Mouse (Mus musculus) embryonic facial prominence, embryonic 13.5 days (tissue): ENCODE results near the gene Col11a2. TPM values are rescaled to one million over a fixed set of nuclear protein-coding genes. Genes with fewer than 3 reads are reported as not detected.

Experiments used
- ATAC-seq: fragments of 200-750 bp; cut with Nextera tagmentation; 2 replicates; pipeline ENCODE4 v1.8.0; 2017; ENCODE audit warnings: low read depth; ENCODE audit not compliant: insufficient number of reproducible peaks, insufficient read depth, low FRiP score, low TSS enrichment
- H3K27ac ChIP-seq: fragments of 300-500 bp; sonication (generic); 2 replicates; pipeline ENCODE4 v1.5.1; 2015; ENCODE audit warnings: moderate library complexity, mild to moderate bottlenecking, inconsistent platforms
- H3K27me3 ChIP-seq: fragments of 300-500 bp; sonication (generic); 2 replicates; pipeline ENCODE4 v1.6.1; 2015; ENCODE audit warnings: mild to moderate bottlenecking, inconsistent platforms
- H3K36me3 ChIP-seq: fragments of 300-500 bp; sonication (generic); 2 replicates; pipeline ENCODE4 v1.6.1; 2015; ENCODE audit warnings: mild to moderate bottlenecking, inconsistent platforms
- H3K4me1 ChIP-seq: fragments of 300-500 bp; sonication (generic); 2 replicates; pipeline ENCODE4 v1.6.1; 2015; ENCODE audit warnings: inconsistent platforms
- H3K4me2 ChIP-seq: fragments of 300-500 bp; sonication (generic); 2 replicates; pipeline ENCODE4 v1.6.1; 2015; ENCODE audit warnings: moderate library complexity, mild to moderate bottlenecking, inconsistent platforms
- H3K4me3 ChIP-seq: fragments of 300-500 bp; sonication (generic); 2 replicates; pipeline ENCODE4 v1.5.1; 2015; ENCODE audit warnings: mild to moderate bottlenecking, inconsistent platforms
- H3K9ac ChIP-seq: fragments of 300-500 bp; sonication (generic); 2 replicates; pipeline ENCODE4 v1.6.1; 2015; ENCODE audit warnings: mild to moderate bottlenecking, inconsistent platforms
- H3K9me3 ChIP-seq: fragments of 300-500 bp; sonication (generic); 2 replicates; pipeline ENCODE4 v1.6.1; 2016; ENCODE audit warnings: inconsistent platforms
- WGBS: fragments of 180-500 bp; shearing (Covaris S2); methylation state at CpG from one replicate; pipeline ENCODE4 v1.1.7; 2015; ENCODE audit warnings: mixed read lengths; 5-methylcytosine and 5-hydroxymethylcytosine counted together
- polyA plus RNA-seq: library from polyadenylated mRNA; unstranded; fragments of >200 nt; fragmentation: Nextera tagmentation; extraction: Ambion mirVana; gene quantifications from 2 replicates; pipeline ENCODE4 v1.2.1, GENCODE M21; 2015

Col11a2 gene
- polyA plus RNA-seq, 1 experiment from 2014 or later = 23.7 TPM

GRCm38 (mm10) chr17:34034064-34034463 is 5.2 kb upstream of the Col11a2 start:
- Histone ChIP-seq H3K4me1 (peaks cover 50% of the 10 kb centered on the region), H3K36me3 (peaks cover 58% of the 10 kb centered on the region), H3K4me3 (no peak overlapping the region), H3K4me2 (no peak overlapping the region), H3K9me3 (no peaks in the 10 kb centered on the region), H3K27me3 (peaks cover 17% of the 10 kb centered on the region), H3K27ac (no peak overlapping the region; the same call in 1 of the 2 replicates), H3K9ac (no peak overlapping the region)
- WGBS = 80% methylated on average over 10 of the region's 10 CpGs
- ATAC-seq = no peak

DNA sequence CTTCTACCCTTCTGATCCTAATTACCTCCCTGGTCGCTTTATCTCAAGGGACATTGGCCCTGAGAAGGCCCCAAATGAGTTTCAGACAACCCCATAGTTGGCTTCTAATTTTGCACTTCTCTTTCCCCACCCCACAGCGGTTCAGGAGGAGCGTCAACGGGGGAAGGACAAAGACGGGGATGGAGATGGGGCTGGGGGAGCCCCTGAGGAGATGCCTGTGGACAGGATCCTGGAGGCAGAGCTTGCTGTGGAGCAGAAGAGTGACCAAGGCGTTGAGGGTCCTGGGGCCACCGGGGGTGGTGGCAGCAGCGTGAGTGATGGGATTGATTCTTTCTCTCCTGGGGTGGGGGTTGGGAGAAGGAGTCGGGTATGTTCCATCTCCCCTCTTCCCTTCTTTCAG is 3.7 kb upstream of the Col11a2 start:
- Histone ChIP-seq H3K27me3 (peaks cover 31% of the 10 kb centered on the region), H3K4me2 (no peak overlapping the region), H3K4me3 (no peak overlapping the region), H3K27ac (no peak overlapping the region), H3K9me3 (no peaks in the 10 kb centered on the region), H3K36me3 (peaks cover 46% of the 10 kb centered on the region), H3K4me1 (peaks cover 43% of the 10 kb centered on the region), H3K9ac (no peak overlapping the region)
- ATAC-seq = no peak
- 82% methylated on average over 9 of the region's 9 CpGs for WGBS

DNA sequence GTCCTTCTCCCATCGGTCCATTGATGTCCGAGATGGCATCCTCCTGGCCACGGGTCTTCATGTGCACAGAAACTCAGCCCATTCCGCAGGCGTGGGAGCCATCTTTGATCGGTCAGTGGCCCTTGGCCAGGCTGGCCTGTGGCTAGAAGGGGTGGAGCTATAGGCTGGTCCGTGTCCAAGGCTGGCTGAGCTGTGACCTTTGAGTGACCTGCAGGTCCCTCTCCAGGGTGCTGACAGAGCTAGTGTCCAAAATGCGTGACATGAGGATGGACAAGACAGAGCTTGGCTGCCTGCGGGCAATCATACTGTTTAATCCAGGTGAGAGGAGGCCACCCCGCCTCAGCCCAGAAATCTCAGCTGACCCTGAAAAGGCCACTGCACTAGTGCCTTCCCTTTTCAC is 2.6 kb upstream of the Col11a2 start:
- H3K4me3 ChIP-seq = no peak overlapping the region
- peaks cover 45% of the 10 kb centered on the region for H3K4me1 ChIP-seq
- H3K9ac ChIP-seq = no peak overlapping the region
- no peak overlapping the region for H3K27ac ChIP-seq
- no peak overlapping the region for H3K4me2 ChIP-seq
- 79% methylated on average over 10 of the region's 10 CpGs for WGBS
- no peak for ATAC-seq
- no peaks in the 10 kb centered on the region for H3K9me3 ChIP-seq
- peaks cover 46% of the 10 kb centered on the region for H3K36me3 ChIP-seq
- H3K27me3 ChIP-seq = peaks cover 43% of the 10 kb centered on the region

DNA sequence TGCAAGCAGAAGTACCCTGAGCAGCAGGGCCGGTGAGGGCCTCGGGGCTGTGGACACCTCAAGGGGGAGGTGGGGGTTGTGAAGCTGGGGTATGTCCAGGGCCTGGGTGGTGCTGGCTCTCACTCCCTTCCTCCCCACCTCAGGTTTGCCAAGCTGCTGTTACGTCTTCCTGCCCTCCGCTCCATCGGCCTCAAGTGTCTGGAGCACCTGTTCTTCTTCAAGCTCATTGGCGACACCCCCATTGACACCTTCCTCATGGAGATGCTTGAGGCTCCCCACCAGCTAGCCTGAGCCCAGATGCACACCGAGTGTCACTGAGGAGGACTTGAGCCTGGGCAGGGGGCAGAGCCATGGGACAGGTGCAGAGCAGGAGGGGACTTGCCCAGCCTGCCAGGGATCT is 2.0 kb upstream of the Col11a2 start:
- WGBS = 89% methylated on average over 7 of the region's 7 CpGs
- Histone ChIP-seq H3K9me3 (no peaks in the 10 kb centered on the region), H3K4me1 (peaks cover 45% of the 10 kb centered on the region), H3K27me3 (peaks cover 49% of the 10 kb centered on the region), H3K9ac (no peak overlapping the region), H3K36me3 (peaks cover 46% of the 10 kb centered on the region), H3K27ac (peak overlapping the region; percentile 64; the same call in 1 of the 2 replicates), H3K4me2 (no peak overlapping the region), H3K4me3 (no peak overlapping the region)
- ATAC-seq = no peak

- H3K27ac ChIP-seq = peak overlapping the region; percentile 64
- H3K36me3 ChIP-seq = peaks cover 45% of the 10 kb centered on the region
- peak overlapping the region; percentile 35 for H3K4me3 ChIP-seq
- peak overlapping the region; percentile 57 for H3K4me2 ChIP-seq
- 13% methylated on average over 19 of the region's 21 CpGs for WGBS
- ATAC-seq = 0 out of 2 replicates have a peak, but pooled peaks have one; percentile 2
- H3K9me3 ChIP-seq = no peaks in the 10 kb centered on the region
- H3K9ac ChIP-seq = peak overlapping the region; percentile 64
- peaks cover 36% of the 10 kb centered on the region for H3K4me1 ChIP-seq
- H3K27me3 ChIP-seq = peaks cover 55% of the 10 kb centered on the region
Observed at GRCm38 (mm10) chr17:34038440-34038839, 797 bp upstream of the Col11a2 start.

GRCm38 (mm10) chr17:34039562-34040450 is 569 bp downstream of the Col11a2 start:
- H3K36me3 ChIP-seq = peaks cover 33% of the 10 kb centered on the region
- H3K4me2 ChIP-seq = peak overlapping the region; percentile 57
- 26% methylated on average over 17 of the region's 17 CpGs for WGBS
- no peaks in the 10 kb centered on the region for H3K9me3 ChIP-seq
- peaks cover 31% of the 10 kb centered on the region for H3K4me1 ChIP-seq
- ATAC-seq = no peak; the same call in 1 of the 2 replicates
- peak overlapping the region; percentile 56 for H3K27ac ChIP-seq
- H3K9ac ChIP-seq = peak overlapping the region; percentile 64
- H3K4me3 ChIP-seq = peak overlapping the region; percentile 35
- H3K27me3 ChIP-seq = peaks cover 55% of the 10 kb centered on the region

DNA sequence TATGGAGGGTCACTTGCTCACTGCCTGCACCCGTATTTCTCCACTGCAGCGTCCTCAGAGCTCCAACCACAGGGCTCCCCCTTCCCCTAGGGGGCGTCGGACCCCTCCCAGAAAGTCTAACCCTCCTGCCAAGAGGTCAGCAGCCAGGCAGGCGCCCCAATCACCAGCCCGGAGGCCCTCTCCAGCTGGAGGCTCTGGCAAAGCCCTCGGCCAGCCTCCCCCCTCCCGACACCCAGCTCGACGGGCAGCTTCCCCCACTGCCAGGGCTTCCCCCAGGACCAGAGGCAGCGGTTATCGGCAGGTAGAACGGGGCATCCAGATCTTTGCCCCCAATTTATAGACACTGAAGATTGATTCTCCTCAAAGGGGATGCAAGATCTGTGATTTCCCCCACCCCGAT is 6.7 kb downstream of the Col11a2 start:
- no peak overlapping the region for H3K9ac ChIP-seq
- H3K27me3 ChIP-seq = peaks cover 19% of the 10 kb centered on the region
- H3K27ac ChIP-seq = no peak overlapping the region
- no peak overlapping the region for H3K4me2 ChIP-seq
- no peaks in the 10 kb centered on the region for H3K36me3 ChIP-seq
- WGBS = 80% methylated on average over 14 of the region's 14 CpGs
- no peak for ATAC-seq
- H3K4me3 ChIP-seq = no peak overlapping the region
- peaks cover 6% of the 10 kb centered on the region for H3K4me1 ChIP-seq
- H3K9me3 ChIP-seq = 0 out of 2 replicates have a peak, but pooled peaks cover 3% of the 10 kb centered on the region

DNA sequence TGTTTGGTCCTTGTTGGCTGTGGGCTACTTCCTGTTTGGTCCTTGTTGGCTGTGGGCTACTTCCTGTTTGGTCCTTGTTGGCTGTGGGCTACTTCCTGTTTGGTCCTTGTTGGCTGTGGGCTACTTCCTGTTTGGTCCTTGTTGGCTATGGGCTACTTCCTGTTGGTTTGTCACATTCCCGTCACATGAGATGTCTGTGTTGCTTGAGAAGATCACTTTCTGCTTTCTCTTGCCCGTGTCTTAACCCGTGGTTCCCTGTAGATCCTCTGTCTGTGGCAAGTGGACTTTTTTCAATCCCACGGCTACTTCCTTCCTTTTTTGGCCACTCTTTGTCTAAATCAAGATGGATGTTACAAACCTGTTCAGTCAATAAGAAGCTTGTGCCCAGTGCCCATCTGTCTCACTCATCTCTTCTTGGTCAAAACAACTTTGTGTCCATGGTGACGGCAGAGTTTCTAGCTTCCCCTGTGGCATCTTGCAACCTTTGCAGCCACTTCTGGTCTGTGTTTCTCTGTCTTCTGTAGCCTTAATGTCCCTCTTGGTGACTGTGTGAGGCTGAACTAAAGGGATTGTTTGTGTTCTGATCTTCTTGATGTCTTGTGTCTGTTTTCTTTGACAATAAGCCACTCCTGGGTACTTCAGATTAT is 8.3 kb downstream of the Col11a2 start:
- Histone ChIP-seq H3K27me3 (0 out of 2 replicates have a peak, but pooled peaks cover 3% of the 10 kb centered on the region), H3K9me3 (0 out of 2 replicates have a peak, but pooled peaks cover 3% of the 10 kb centered on the region), H3K4me1 (peaks cover 3% of the 10 kb centered on the region; the same call in 1 of the 2 replicates), H3K4me2 (no peak overlapping the region), H3K27ac (no peak overlapping the region), H3K4me3 (no peak overlapping the region), H3K9ac (no peak overlapping the region), H3K36me3 (no peaks in the 10 kb centered on the region)
- no peak for ATAC-seq
- WGBS = 89% methylated on average over 5 of the region's 5 CpGs

DNA sequence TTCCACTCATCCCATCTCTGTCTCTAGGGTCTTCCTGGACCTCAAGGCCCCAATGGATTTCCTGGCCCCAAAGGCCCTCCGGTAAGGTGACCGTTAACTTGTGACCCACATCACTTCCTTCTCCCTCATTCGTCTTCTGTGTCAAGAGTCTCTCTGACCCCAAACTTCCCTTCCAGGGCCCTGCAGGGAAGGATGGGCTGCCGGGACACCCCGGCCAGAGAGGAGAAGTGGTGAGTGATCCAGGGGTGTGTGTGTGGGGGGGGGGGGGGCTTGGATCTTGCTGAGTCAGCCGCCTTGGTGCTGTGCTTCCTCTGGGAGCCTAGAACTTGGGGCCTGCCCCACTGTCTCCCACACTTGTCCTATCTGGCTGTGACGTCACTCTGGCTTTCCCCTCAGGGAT is 18.0 kb downstream of the Col11a2 start:
- Histone ChIP-seq H3K27ac (no peak overlapping the region), H3K4me1 (no peaks in the 10 kb centered on the region), H3K4me3 (no peak overlapping the region), H3K4me2 (no peak overlapping the region), H3K9ac (no peak overlapping the region), H3K27me3 (no peaks in the 10 kb centered on the region), H3K9me3 (no peaks in the 10 kb centered on the region), H3K36me3 (no peaks in the 10 kb centered on the region)
- ATAC-seq = no peak
- 78% methylated on average over 7 of the region's 7 CpGs for WGBS

- Histone ChIP-seq H3K27ac (no peak overlapping the region), H3K4me3 (no peak overlapping the region), H3K27me3 (peaks cover 6% of the 10 kb centered on the region), H3K4me1 (no peaks in the 10 kb centered on the region), H3K36me3 (no peaks in the 10 kb centered on the region), H3K9ac (no peak overlapping the region), H3K4me2 (no peak overlapping the region), H3K9me3 (no peaks in the 10 kb centered on the region)
- no peak for ATAC-seq
- WGBS = 48% methylated on average over 3 of the region's 3 CpGs
Observed at GRCm38 (mm10) chr17:34068864-34069263, 29.6 kb downstream of the Col11a2 start.

GRCm38 (mm10) chr17:34072091-34072490 is 32.9 kb downstream of the Col11a2 start:
- H3K4me1 ChIP-seq = no peaks in the 10 kb centered on the region
- peaks cover 26% of the 10 kb centered on the region for H3K27me3 ChIP-seq
- WGBS = 74% methylated on average over 5 of the region's 5 CpGs
- H3K4me2 ChIP-seq = no peak overlapping the region
- H3K27ac ChIP-seq = no peak overlapping the region
- no peaks in the 10 kb centered on the region for H3K36me3 ChIP-seq
- H3K9ac ChIP-seq = no peak overlapping the region
- no peaks in the 10 kb centered on the region for H3K9me3 ChIP-seq
- no peak for ATAC-seq
- H3K4me3 ChIP-seq = no peak overlapping the region
